ENCODE assay signal across 13 mouse cellular contexts in the genomic region with DNA sequence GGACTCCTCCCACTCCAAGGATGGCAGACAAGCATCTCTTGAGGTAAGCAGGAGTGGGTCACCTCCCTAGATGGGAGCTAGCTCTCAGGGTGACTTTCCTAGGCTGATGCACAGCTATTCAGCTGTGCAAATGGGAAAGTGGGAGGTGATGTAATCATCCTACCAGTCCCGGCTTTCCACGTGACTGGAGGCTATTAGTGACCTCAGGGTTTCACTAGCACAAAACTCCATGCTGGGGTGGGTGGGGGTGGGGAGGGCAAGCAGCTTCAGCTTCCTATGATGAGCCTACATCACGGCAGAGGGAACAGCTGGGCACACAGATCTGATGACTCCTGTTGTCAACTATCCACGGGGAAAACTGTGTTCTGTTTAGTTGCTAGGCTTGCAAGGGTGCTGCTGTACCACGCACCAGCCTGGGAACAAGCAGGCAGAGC. TPM values are rescaled to one million over a fixed set of nuclear protein-coding genes. Genes with fewer than 3 reads are reported as not detected.
DNase-seq lines count a peak whose midpoint lies in the region; ATAC-seq lines count a peak whose summit lies in the region.
"Had no signal": no experiment of that assay in that cellular context is flagged by ENCODE, and none has a peak within 500 bp of the region (broad histone marks: within the 10 kb centered on the region; RNA-seq: fewer than 3 reads in every experiment).

No protein-coding gene starts in this region.

- 33% methylated on average over 5 of the region's 5 CpGs for WGBS in heart, embryonic 12.5 days
- 25% methylated on average over 5 of the region's 5 CpGs for WGBS in hindbrain, embryonic 13.5 days
- WGBS in stomach, embryonic 16.5 days = 31% methylated on average over 5 of the region's 5 CpGs

- peaks cover 19% of the 10 kb centered on the region for H3K4me1 ChIP-seq in heart, embryonic 12.5 days (replicated peaks)
- H3K4me1 ChIP-seq in hindbrain, embryonic 13.5 days (replicated peaks) = 0 out of 2 replicates have a peak, but pooled peaks cover 17% of the 10 kb centered on the region
- no peaks in the 10 kb centered on the region for H3K4me1 ChIP-seq in stomach, embryonic 16.5 days (ENCODE audit: control insufficient read depth, insufficient read depth, low read length)
- H3K4me1 ChIP-seq: liver, embryonic 15.5 days had no signal

- ATAC-seq in heart, embryonic 12.5 days (ENCODE audit: insufficient number of reproducible peaks, low FRiP score) = peak; percentile 42; the same call in 1 of the 2 replicates
- ATAC-seq in hindbrain, embryonic 13.5 days (ENCODE audit: low FRiP score) = peak; percentile 61; the same call in 1 of the 2 replicates
- ATAC-seq in stomach, embryonic 16.5 days (ENCODE audit: insufficient read depth, low FRiP score) = no peak; the same call in 1 of the 2 replicates

- no peak overlapping the region for H3K9ac ChIP-seq in heart, embryonic 12.5 days
- H3K9ac ChIP-seq in hindbrain, embryonic 13.5 days = no peak overlapping the region
- H3K9ac ChIP-seq in stomach, embryonic 16.5 days (ENCODE audit: low read length) = no peak overlapping the region
- H3K9ac ChIP-seq: liver, embryonic 15.5 days had no signal

- no peak overlapping the region for H3K27ac ChIP-seq in heart, embryonic 12.5 days (ENCODE audit: poor library complexity, severe bottlenecking)
- H3K27ac ChIP-seq in hindbrain, embryonic 13.5 days = no peak overlapping the region
- peak overlapping the region; percentile 47; the same call in 1 of the 2 replicates for H3K27ac ChIP-seq in stomach, embryonic 16.5 days (ENCODE audit: low read length)
- H3K27ac ChIP-seq: liver, embryonic 15.5 days had no signal

- no peaks in the 10 kb centered on the region for H3K9me3 ChIP-seq in heart, embryonic 12.5 days (replicated peaks)
- no peaks in the 10 kb centered on the region for H3K9me3 ChIP-seq in hindbrain, embryonic 13.5 days
- H3K9me3 ChIP-seq in stomach, embryonic 16.5 days (replicated peaks; ENCODE audit: control insufficient read depth, low read length) = no peaks in the 10 kb centered on the region
- H3K9me3 ChIP-seq: liver, embryonic 15.5 days had no signal

- no peaks in the 10 kb centered on the region for H3K27me3 ChIP-seq in heart, embryonic 12.5 days (replicated peaks)
- no peaks in the 10 kb centered on the region for H3K27me3 ChIP-seq in hindbrain, embryonic 13.5 days
- no peaks in the 10 kb centered on the region for H3K27me3 ChIP-seq in stomach, embryonic 16.5 days (ENCODE audit: control insufficient read depth, insufficient read depth, low read length)
- H3K27me3 ChIP-seq: liver, embryonic 15.5 days had no signal

- H3K36me3 ChIP-seq in heart, embryonic 12.5 days = no peaks in the 10 kb centered on the region
- H3K36me3 ChIP-seq in hindbrain, embryonic 13.5 days = no peaks in the 10 kb centered on the region
- no peaks in the 10 kb centered on the region for H3K36me3 ChIP-seq in stomach, embryonic 16.5 days (ENCODE audit: control insufficient read depth, insufficient read depth, low read length)
- H3K36me3 ChIP-seq: liver, embryonic 15.5 days had no signal

- intact Hi-C loops in heart, postnatal 10 days (cut with DNase I) = no loop called here

- no peak for DNase-seq in heart, adult 18-20 months
- peak; percentile 61 for DNase-seq in right cerebral cortex, adult 18-20 months
- no peak for DNase-seq in right cerebral cortex, postnatal 14 days
- DNase-seq in urinary bladder, postnatal 4 days (ENCODE audit: low spot score in 2 of 2) = no peak
- no peak for DNase-seq in heart, postnatal 10 days
- DNase-seq: adrenal gland, postnatal 36 days had no signal

- no peak overlapping the region for H3K4me2 ChIP-seq in heart, embryonic 12.5 days
- no peak overlapping the region for H3K4me2 ChIP-seq in hindbrain, embryonic 13.5 days
- H3K4me2 ChIP-seq in stomach, embryonic 16.5 days (ENCODE audit: low read depth, low read length) = no peak overlapping the region
- H3K4me2 ChIP-seq: liver, embryonic 15.5 days had no signal

- H3K4me3 ChIP-seq in heart, embryonic 12.5 days = no peak overlapping the region
- H3K4me3 ChIP-seq in hindbrain, embryonic 13.5 days = no peak overlapping the region
- no peak overlapping the region for H3K4me3 ChIP-seq in stomach, embryonic 16.5 days (replicated peaks; ENCODE audit: low read length)
- H3K4me3 ChIP-seq: liver, embryonic 15.5 days had no signal

RNA-seq across cellular contexts. Expression of gene Islr, which starts 29.3 kb away (rescaled TPM):
- 8.5 and 8.6 TPM in 2 replicates for polyA plus RNA-seq in heart, embryonic 12.5 days (2016; fragmentation: Nextera tagmentation; extraction: Ambion mirVana)
- 10 to 100 TPM; 19.2 to 19.8 TPM for total RNA-seq in heart, adult 18-20 months (2021)
- polyA plus RNA-seq in hindbrain, embryonic 13.5 days (2015; fragmentation: Nextera tagmentation; extraction: Ambion mirVana) = 40.9 and 43.7 TPM in 2 replicates
- polyA plus RNA-seq in stomach, embryonic 16.5 days (2015; fragmentation: Nextera tagmentation; extraction: Ambion mirVana) = 120 and 128 TPM in 2 replicates
- total RNA-seq in heart, postnatal 10 days (2021) = 10 to 100 TPM; 52.4 to 54.4 TPM

RNA-seq across cellular contexts. Expression of gene Islr2, which starts 29.3 kb away (rescaled TPM):
- 0.05 TPM in 1 of 2 replicates, not detected in the other for polyA plus RNA-seq in heart, embryonic 12.5 days (2016; fragmentation: Nextera tagmentation; extraction: Ambion mirVana)
- 1 to 10 TPM in 1 of 2 experiments, under 1 TPM in 1; 0.42 to 1.7 TPM for total RNA-seq in heart, adult 18-20 months (2021)
- polyA plus RNA-seq in hindbrain, embryonic 13.5 days (2015; fragmentation: Nextera tagmentation; extraction: Ambion mirVana) = 11.1 and 11.3 TPM in 2 replicates
- 1.3 TPM in 2 replicates for polyA plus RNA-seq in stomach, embryonic 16.5 days (2015; fragmentation: Nextera tagmentation; extraction: Ambion mirVana)
- total RNA-seq in heart, postnatal 10 days (2021) = 1 to 10 TPM; 2.5 to 4.5 TPM
- polyA plus RNA-seq: thymus, postnatal 0 days had no signal

RNA-seq across cellular contexts. Expression of gene Ccdc33, which starts 56.2 kb away (rescaled TPM):
- not detected in 2 replicates for polyA plus RNA-seq in heart, embryonic 12.5 days (2016; fragmentation: Nextera tagmentation; extraction: Ambion mirVana)
- total RNA-seq in heart, adult 18-20 months (2021) = 1 to 10 TPM in 1 of 2 experiments, not detected in 1; 1.2 TPM
- polyA plus RNA-seq in hindbrain, embryonic 13.5 days (2015; fragmentation: Nextera tagmentation; extraction: Ambion mirVana) = 0.81 and 0.91 TPM in 2 replicates
- polyA plus RNA-seq in stomach, embryonic 16.5 days (2015; fragmentation: Nextera tagmentation; extraction: Ambion mirVana) = not detected in 2 replicates
- total RNA-seq in heart, postnatal 10 days (2021) = not detected
- total RNA-seq: hematopoietic stem cell, adult 5-6 weeks had no signal
- polyA plus RNA-seq: liver, embryonic 15.5 days; neural tube, embryonic 14.5 days had no signal
